10 mouse cellular contexts compared by ENCODE assay signal in genomic region chr8:19535195-19535829, GRCm38 (mm10). TPM values are rescaled to one million over a fixed set of nuclear protein-coding genes. Genes with fewer than 3 reads are reported as not detected.
DNase-seq lines count a peak whose midpoint lies in the region; ATAC-seq lines count a peak whose summit lies in the region.
"Had no signal": no experiment of that assay in that cellular context is flagged by ENCODE, and none has a peak within 500 bp of the region (broad histone marks: within the 10 kb centered on the region; RNA-seq: fewer than 3 reads in every experiment).

No protein-coding gene starts in this region.

- peak; percentile 92 for ATAC-seq in kidney, embryonic 15.5 days (replicated peaks; ENCODE audit: low FRiP score)
- ATAC-seq in hindbrain, embryonic 15.5 days (ENCODE audit: low FRiP score, low read depth) = peak; percentile 88
- peak; percentile 68; the same call in 1 of the 2 replicates for ATAC-seq in midbrain, embryonic 16.5 days

- H3K9ac ChIP-seq in kidney, embryonic 15.5 days = 0 out of 2 replicates have a peak overlapping the region, but pooled peaks have one; percentile 17
- H3K9ac ChIP-seq in hindbrain, embryonic 15.5 days = peak overlapping the region; percentile 36; the same call in 1 of the 2 replicates
- peak overlapping the region; percentile 38; the same call in 1 of the 2 replicates for H3K9ac ChIP-seq in midbrain, embryonic 16.5 days (ENCODE audit: low read depth, low read length)

- 6% methylated on average over 55 of the region's 75 CpGs for WGBS in kidney, embryonic 15.5 days
- WGBS in hindbrain, embryonic 15.5 days = 5% methylated on average over 70 of the region's 75 CpGs
- WGBS in midbrain, embryonic 16.5 days = 11% methylated on average over 58 of the region's 75 CpGs

- H3K36me3 ChIP-seq in kidney, embryonic 15.5 days = no peaks in the 10 kb centered on the region
- no peaks in the 10 kb centered on the region for H3K36me3 ChIP-seq in hindbrain, embryonic 15.5 days
- H3K36me3 ChIP-seq in midbrain, embryonic 16.5 days (ENCODE audit: control insufficient read depth, insufficient read depth, low read length) = no peaks in the 10 kb centered on the region

- peaks cover 27% of the 10 kb centered on the region for H3K27me3 ChIP-seq in kidney, embryonic 15.5 days
- H3K27me3 ChIP-seq in hindbrain, embryonic 15.5 days = no peaks in the 10 kb centered on the region
- no peaks in the 10 kb centered on the region for H3K27me3 ChIP-seq in midbrain, embryonic 16.5 days (ENCODE audit: control insufficient read depth, insufficient read depth, low read depth, low read length)

- H3K4me3 ChIP-seq in kidney, embryonic 15.5 days (replicated peaks) = peak overlapping the region; percentile 40
- peak overlapping the region; percentile 42 for H3K4me3 ChIP-seq in hindbrain, embryonic 15.5 days
- H3K4me3 ChIP-seq in midbrain, embryonic 16.5 days (ENCODE audit: low read depth, low read length) = peak overlapping the region; percentile 37

- no peak overlapping the region for H3K27ac ChIP-seq in kidney, embryonic 15.5 days
- no peak overlapping the region for H3K27ac ChIP-seq in hindbrain, embryonic 15.5 days (replicated peaks)
- H3K27ac ChIP-seq in midbrain, embryonic 16.5 days (ENCODE audit: low read length) = no peak overlapping the region

- no peaks in the 10 kb centered on the region for H3K9me3 ChIP-seq in kidney, embryonic 15.5 days (replicated peaks)
- H3K9me3 ChIP-seq in hindbrain, embryonic 15.5 days = peaks cover 2% of the 10 kb centered on the region; the same call in 1 of the 2 replicates
- peaks cover 30% of the 10 kb centered on the region for H3K9me3 ChIP-seq in midbrain, embryonic 16.5 days (replicated peaks; ENCODE audit: control insufficient read depth, low read length, poor library complexity, severe bottlenecking)

- peaks cover 6% of the 10 kb centered on the region; the same call in 1 of the 2 replicates for H3K4me1 ChIP-seq in kidney, embryonic 15.5 days
- no peaks in the 10 kb centered on the region for H3K4me1 ChIP-seq in hindbrain, embryonic 15.5 days (replicated peaks)
- H3K4me1 ChIP-seq in midbrain, embryonic 16.5 days (ENCODE audit: control insufficient read depth, insufficient read depth, low read length) = no peaks in the 10 kb centered on the region

- peak overlapping the region; percentile 70 for H3K4me2 ChIP-seq in kidney, embryonic 15.5 days
- H3K4me2 ChIP-seq in hindbrain, embryonic 15.5 days = peak overlapping the region; percentile 67
- H3K4me2 ChIP-seq in midbrain, embryonic 16.5 days (ENCODE audit: low read length) = peak overlapping the region; percentile 56

- no peak for DNase-seq in kidney, adult 11 months
- DNase-seq in cerebellum, postnatal 36 days = peak; percentile 6 to 12
- DNase-seq in right cerebral cortex, adult 18-20 months = no peak
- DNase-seq in frontal cortex, postnatal 36 days (ENCODE audit: low spot score in 2 of 2) = no peak
- no peak for DNase-seq in adrenal gland, postnatal 10 days

RNA-seq across cellular contexts. Expression of gene Defb7, which starts 40.4 kb away (rescaled TPM):
- not detected in 2 replicates for polyA plus RNA-seq in kidney, embryonic 15.5 days (2015; fragmentation: Nextera tagmentation; extraction: Ambion mirVana)
- not detected in 2 replicates for polyA plus RNA-seq in hindbrain, embryonic 15.5 days (2015; fragmentation: Nextera tagmentation; extraction: Ambion mirVana)
- not detected in 2 replicates for polyA plus RNA-seq in midbrain, embryonic 16.5 days (2015; fragmentation: Nextera tagmentation; extraction: Ambion mirVana)
- not detected for total RNA-seq in adrenal gland, postnatal 10 days (2021)
- total RNA-seq: heart, postnatal 10 days had no signal
- polyA plus RNA-seq: spleen, adult 2 months had no signal

Comparison
In these comparisons a context has a peak if more than half of its experiments do, and no peak if none do; other contexts are left out.
1. DNase-seq: peak in cerebellum, postnatal 36 days (2 of 2); none in kidney, adult 11 months (single experiment), right cerebral cortex, adult 18-20 months (single experiment), frontal cortex, postnatal 36 days (0 of 2) and adrenal gland, postnatal 10 days (single experiment).
2. Peak in every context shown above with its lines, with median percentiles within 50 percentile points of each other: ATAC-seq, H3K4me2 ChIP-seq, H3K4me3 ChIP-seq and H3K9ac ChIP-seq.